In genomic region chr4:87823191-87823590, GRCm38 (mm10) we compare ENCODE assay signal across 21 mouse cellular contexts.
DNase-seq lines count a peak whose midpoint lies in the region; ATAC-seq lines count a peak whose summit lies in the region.
"Had no signal": no experiment of that assay in that cellular context is flagged by ENCODE, and none has a peak within 500 bp of the region (broad histone marks: within the 10 kb centered on the region; RNA-seq: fewer than 3 reads in every experiment).

No protein-coding gene starts in this region.

- no peak overlapping the region for H3K27ac ChIP-seq in kidney, embryonic 14.5 days (ENCODE audit: low read depth, low read length)
- H3K27ac ChIP-seq: heart, embryonic 10.5 days; hindbrain, embryonic 15.5 days; intestine, embryonic 15.5 days; kidney, embryonic 15.5 days; midbrain, embryonic 15.5 days had no signal

- H3K4me3 ChIP-seq in kidney, embryonic 14.5 days (ENCODE audit: low read length): no peak overlapping the region
- H3K4me3 ChIP-seq in megakaryocyte, embryonic 14.5 days (replicated peaks): peak overlapping the region; percentile 78
- H3K4me3 ChIP-seq: heart, embryonic 10.5 days; hindbrain, embryonic 15.5 days; intestine, embryonic 15.5 days; kidney, embryonic 15.5 days; midbrain, embryonic 15.5 days; myocyte had no signal

- WGBS in kidney, embryonic 14.5 days: 76% methylated on average over 6 of the region's 6 CpGs

- H3K36me3 ChIP-seq in kidney, embryonic 14.5 days (ENCODE audit: control insufficient read depth, insufficient read depth, low read length): no peaks in the 10 kb centered on the region
- no peaks in the 10 kb centered on the region for H3K36me3 ChIP-seq in megakaryocyte, embryonic 14.5 days (replicated peaks; ENCODE audit: low read length)
- H3K36me3 ChIP-seq: hindbrain, embryonic 15.5 days; intestine, embryonic 15.5 days had no signal

- H3K9me3 ChIP-seq in kidney, embryonic 14.5 days (ENCODE audit: control insufficient read depth, low read length): no peaks in the 10 kb centered on the region
- no peaks in the 10 kb centered on the region for H3K9me3 ChIP-seq in megakaryocyte, embryonic 14.5 days
- H3K9me3 ChIP-seq: heart, embryonic 10.5 days; hindbrain, embryonic 15.5 days; intestine, embryonic 15.5 days; kidney, embryonic 15.5 days; midbrain, embryonic 15.5 days had no signal

- no peaks in the 10 kb centered on the region for H3K4me1 ChIP-seq in kidney, embryonic 14.5 days (ENCODE audit: control insufficient read depth, insufficient read depth, low read length)
- peaks cover 12% of the 10 kb centered on the region for H3K4me1 ChIP-seq in megakaryocyte, embryonic 14.5 days
- H3K4me1 ChIP-seq: heart, embryonic 10.5 days; intestine, embryonic 15.5 days; kidney, embryonic 15.5 days had no signal

- ATAC-seq in kidney, embryonic 14.5 days (ENCODE audit: low FRiP score, low TSS enrichment): no peak
- no peak for ATAC-seq in megakaryocyte, adult 5-6 weeks (ENCODE audit: poor library complexity, severe bottlenecking)
- ATAC-seq: CD4-positive, CD25-positive, alpha-beta regulatory T cell, adult 4 months; intestine, embryonic 15.5 days; midbrain, embryonic 15.5 days; Patski had no signal

- DNase-seq in cerebellum, postnatal 10 days: peak; percentile 28 to 29
- no peak for DNase-seq in cerebellum, postnatal 14 days
- DNase-seq in kidney, adult 9 months: peak; percentile 2
- DNase-seq in adrenal gland, postnatal 4 days (ENCODE audit: low spot score in 2 of 2): no peak
- no peak for DNase-seq in testis, postnatal 14 days (ENCODE audit: low spot score)
- DNase-seq: adrenal gland, adult 8-10 months; cerebellum, adult 9-11 months; embryo, embryonic 11 days; kidney, postnatal 4 days; thymus, postnatal 36 days had no signal

- no peak overlapping the region for H3K4me2 ChIP-seq in kidney, embryonic 14.5 days (replicated peaks; ENCODE audit: low read depth, low read length)
- H3K4me2 ChIP-seq: hindbrain, embryonic 15.5 days; intestine, embryonic 15.5 days; kidney, embryonic 15.5 days; midbrain, embryonic 15.5 days had no signal

- H3K27me3 ChIP-seq in kidney, embryonic 14.5 days (ENCODE audit: control insufficient read depth, insufficient read depth, low read length): no peaks in the 10 kb centered on the region
- H3K27me3 ChIP-seq in megakaryocyte, embryonic 14.5 days (replicated peaks): no peaks in the 10 kb centered on the region
- H3K27me3 ChIP-seq: hindbrain, embryonic 15.5 days; intestine, embryonic 15.5 days; kidney, embryonic 15.5 days; midbrain, embryonic 15.5 days; Patski had no signal

- H3K9ac ChIP-seq in kidney, embryonic 14.5 days (ENCODE audit: low read depth, low read length): no peak overlapping the region
- H3K9ac ChIP-seq: hindbrain, embryonic 15.5 days; intestine, embryonic 15.5 days; kidney, embryonic 15.5 days; midbrain, embryonic 15.5 days had no signal

Comparison
In these comparisons a context has a peak if more than half of its experiments do, and no peak if none do; other contexts are left out.
1. DNase-seq: peak in cerebellum, postnatal 10 days (2 of 2) and kidney, adult 9 months (single experiment); none in cerebellum, postnatal 14 days (0 of 2), adrenal gland, postnatal 4 days (0 of 2) and testis, postnatal 14 days (single experiment).